Mouse (Mus musculus): ENCODE results near the gene Abl2.

DNA sequence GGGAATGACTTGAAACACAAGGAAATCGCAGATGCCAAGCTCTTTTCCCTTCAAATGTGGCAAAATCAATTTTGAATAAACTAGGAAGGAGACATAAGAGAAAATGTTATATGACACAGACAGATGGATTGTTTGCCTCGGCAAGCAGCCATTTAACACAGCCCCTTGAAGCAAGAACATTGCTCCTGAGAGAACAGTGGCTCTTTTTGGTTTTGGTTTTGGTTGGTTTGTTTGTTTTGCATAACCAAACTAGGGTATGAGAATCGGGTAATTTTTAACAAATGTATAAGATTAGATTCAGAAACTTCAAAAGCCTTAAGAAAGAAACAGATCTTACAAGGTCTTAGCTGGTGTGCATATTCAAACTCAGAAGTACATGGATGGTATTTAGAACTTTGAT lies 62.4 kb downstream of the Abl2 start:
- TF ChIP-seq CTCF (IDR thresholded peaks at IDR 0.05; ENCODE audit: borderline replicate concordance, insufficient read depth, low read depth, low read length), result no peak
- no peak for TF ChIP-seq POLR2A (IDR thresholded peaks at IDR 0.05; ENCODE audit: borderline replicate concordance, insufficient read depth, low read length)
